Mouse (Mus musculus) midbrain, embryonic 16.5 days (tissue): Measurements from ENCODE around the gene Cfap69. TPM values are rescaled to one million over a fixed set of nuclear protein-coding genes. Genes with fewer than 3 reads are reported as not detected.
"Not testable (repeated sequence)": the region's sequence is repeated elsewhere in the genome, so short reads cannot be mapped to it uniquely, and the experiment has no call there.

ENCODE experiments used
- ATAC-seq: fragments of 200-750 bp; cut with Nextera tagmentation; 2 replicates; pipeline ENCODE4 v1.8.0; 2017; ENCODE audit warnings: moderate TSS enrichment
- H3K27ac ChIP-seq: fragments of 300-500 bp; sonication (generic); 2 replicates; pipeline ENCODE4 v1.5.1; 2014; ENCODE audit warnings: mild to moderate bottlenecking, low read length, mixed read lengths
- H3K27me3 ChIP-seq: fragments of 300-500 bp; sonication (generic); 2 replicates; pipeline ENCODE4 v1.6.1; 2014; ENCODE audit warnings: low read depth, low read length, mixed read lengths; ENCODE audit not compliant: control insufficient read depth, insufficient read depth
- H3K36me3 ChIP-seq: fragments of 300-500 bp; sonication (generic); 2 replicates; pipeline ENCODE4 v1.6.1; 2014; ENCODE audit warnings: mild to moderate bottlenecking, low read length, moderate library complexity, mixed read lengths; ENCODE audit not compliant: control insufficient read depth, insufficient read depth
- H3K4me1 ChIP-seq: fragments of 300-500 bp; sonication (generic); 2 replicates; pipeline ENCODE4 v1.6.1; 2014; ENCODE audit warnings: mild to moderate bottlenecking, low read length, mixed read lengths; ENCODE audit not compliant: control insufficient read depth, insufficient read depth
- H3K4me2 ChIP-seq: fragments of 300-500 bp; sonication (generic); 2 replicates; pipeline ENCODE4 v1.6.1; 2014; ENCODE audit warnings: mild to moderate bottlenecking, low read length, mixed read lengths
- H3K4me3 ChIP-seq: fragments of 300-500 bp; sonication (generic); 2 replicates; pipeline ENCODE4 v1.5.1; 2014; ENCODE audit warnings: low read depth, mild to moderate bottlenecking, low read length, moderate library complexity, mixed read lengths
- H3K9ac ChIP-seq: fragments of 300-500 bp; sonication (generic); 2 replicates; pipeline ENCODE4 v1.6.1; 2014; ENCODE audit warnings: low read depth, low read length, mixed read lengths
- H3K9me3 ChIP-seq: fragments of 300-500 bp; sonication (generic); replicated peaks from 2 replicates; pipeline ENCODE4 v1.6.1; 2014; ENCODE audit warnings: mild to moderate bottlenecking, low read length, mixed read lengths; ENCODE audit not compliant: control insufficient read depth, poor library complexity, severe bottlenecking
- WGBS: fragments of 180-500 bp; shearing (Covaris S2); extraction: QIAGEN DNeasy Blood & Tissue Kit; methylation state at CpG from one replicate; pipeline ENCODE4 v1.1.7; 2014; 5-methylcytosine and 5-hydroxymethylcytosine counted together
- polyA plus RNA-seq: library from polyadenylated mRNA; unstranded; fragments of >200 nt; fragmentation: Nextera tagmentation; extraction: Ambion mirVana; gene quantifications from 2 replicates; pipeline ENCODE4 v1.2.1, GENCODE M21; 2015

The Cfap69 gene
- polyA plus RNA-seq, 1 experiment from 2014 or later, result 9.9 TPM

- no peaks in the 10 kb centered on the region for H3K36me3 ChIP-seq
- H3K4me1 ChIP-seq, result no peaks in the 10 kb centered on the region
- peak; percentile 72 for ATAC-seq
- WGBS, result 0% methylated on average over 25 of the region's 29 CpGs
- peak overlapping the region; percentile 90 for H3K4me2 ChIP-seq
- H3K9ac ChIP-seq, result peak overlapping the region; percentile 83
- no peaks in the 10 kb centered on the region for H3K9me3 ChIP-seq
- H3K27me3 ChIP-seq, result no peaks in the 10 kb centered on the region
- peak overlapping the region; percentile 58 for H3K27ac ChIP-seq
- H3K4me3 ChIP-seq, result peak overlapping the region; percentile 83
Observed at GRCm38 (mm10) chr5:5693541-5693955, 29.5 kb upstream of the Cfap69 start.

- H3K4me3 ChIP-seq, result no peak overlapping the region
- no peak overlapping the region for H3K4me2 ChIP-seq
- no peaks in the 10 kb centered on the region for H3K4me1 ChIP-seq
- H3K9me3 ChIP-seq, result no peaks in the 10 kb centered on the region
- no peak overlapping the region for H3K27ac ChIP-seq
- no peaks in the 10 kb centered on the region for H3K27me3 ChIP-seq
- 61% methylated on average over 4 of the region's 4 CpGs for WGBS
- no peak overlapping the region for H3K9ac ChIP-seq
- ATAC-seq, result no peak
- H3K36me3 ChIP-seq, result no peaks in the 10 kb centered on the region
Observed at GRCm38 (mm10) chr5:5692167-5692738, 28.2 kb upstream of the Cfap69 start.

GRCm38 (mm10) chr5:5688945-5689540 is 25.0 kb upstream of the Cfap69 start:
- H3K4me3 ChIP-seq, result no peak overlapping the region
- no peaks in the 10 kb centered on the region for H3K36me3 ChIP-seq
- no peaks in the 10 kb centered on the region for H3K9me3 ChIP-seq
- 84% methylated on average over 8 of the region's 8 CpGs for WGBS
- no peak overlapping the region for H3K27ac ChIP-seq
- H3K4me1 ChIP-seq, result no peaks in the 10 kb centered on the region
- no peak for ATAC-seq
- H3K27me3 ChIP-seq, result no peaks in the 10 kb centered on the region
- H3K9ac ChIP-seq, result no peak overlapping the region
- H3K4me2 ChIP-seq, result no peak overlapping the region

GRCm38 (mm10) chr5:5688228-5688627 is 24.2 kb upstream of the Cfap69 start:
- Histone ChIP-seq H3K9ac (no peak overlapping the region), H3K27me3 (no peaks in the 10 kb centered on the region), H3K27ac (no peak overlapping the region), H3K4me3 (no peak overlapping the region), H3K4me2 (no peak overlapping the region), H3K4me1 (no peaks in the 10 kb centered on the region), H3K9me3 (no peaks in the 10 kb centered on the region), H3K36me3 (no peaks in the 10 kb centered on the region)
- ATAC-seq, result no peak
- WGBS, result 91% methylated on average over 6 of the region's 6 CpGs

GRCm38 (mm10) chr5:5686973-5687372 is 22.9 kb upstream of the Cfap69 start:
- no peaks in the 10 kb centered on the region for H3K27me3 ChIP-seq
- no peaks in the 10 kb centered on the region for H3K4me1 ChIP-seq
- 30% methylated on average over 1 of the region's 1 CpGs for WGBS
- H3K4me3 ChIP-seq, result no peak overlapping the region
- no peaks in the 10 kb centered on the region for H3K9me3 ChIP-seq
- no peak overlapping the region for H3K4me2 ChIP-seq
- no peak for ATAC-seq
- H3K27ac ChIP-seq, result no peak overlapping the region
- no peaks in the 10 kb centered on the region for H3K36me3 ChIP-seq
- H3K9ac ChIP-seq, result no peak overlapping the region

- H3K4me2 ChIP-seq, H3K27me3 ChIP-seq, H3K9me3 ChIP-seq, H3K4me1 ChIP-seq, ATAC-seq, H3K4me3 ChIP-seq, H3K9ac ChIP-seq, H3K36me3 ChIP-seq, H3K27ac ChIP-seq: not testable (repeated sequence)
- WGBS, result 97% methylated on average over 2 of the region's 2 CpGs
Observed at GRCm38 (mm10) chr5:5684946-5685345, 20.9 kb upstream of the Cfap69 start.

GRCm38 (mm10) chr5:5683292-5683691 is 19.3 kb upstream of the Cfap69 start:
- no peak overlapping the region for H3K4me2 ChIP-seq
- no peak overlapping the region for H3K9ac ChIP-seq
- ATAC-seq, result no peak
- no peaks in the 10 kb centered on the region for H3K36me3 ChIP-seq
- 58% methylated on average over 4 of the region's 4 CpGs for WGBS
- H3K4me1 ChIP-seq, result no peaks in the 10 kb centered on the region
- H3K27ac ChIP-seq, result no peak overlapping the region
- no peaks in the 10 kb centered on the region for H3K27me3 ChIP-seq
- H3K4me3 ChIP-seq, result no peak overlapping the region
- no peaks in the 10 kb centered on the region for H3K9me3 ChIP-seq

GRCm38 (mm10) chr5:5679459-5679858 is 15.4 kb upstream of the Cfap69 start:
- Histone ChIP-seq H3K27me3 (no peaks in the 10 kb centered on the region), H3K27ac (no peak overlapping the region), H3K9ac (no peak overlapping the region), H3K36me3 (peaks cover 9% of the 10 kb centered on the region; the same call in 1 of the 2 replicates), H3K4me2 (no peak overlapping the region), H3K9me3 (no peaks in the 10 kb centered on the region), H3K4me3 (no peak overlapping the region), H3K4me1 (no peaks in the 10 kb centered on the region)
- ATAC-seq, result no peak

GRCm38 (mm10) chr5:5676082-5676481 is 12.0 kb upstream of the Cfap69 start:
- no peak for ATAC-seq
- Histone ChIP-seq H3K27ac (no peak overlapping the region), H3K27me3 (no peaks in the 10 kb centered on the region), H3K4me3 (no peak overlapping the region), H3K9ac (no peak overlapping the region), H3K4me1 (no peaks in the 10 kb centered on the region), H3K4me2 (no peak overlapping the region), H3K9me3 (no peaks in the 10 kb centered on the region), H3K36me3 (peaks cover 18% of the 10 kb centered on the region)
- WGBS, result 94% methylated on average over 3 of the region's 3 CpGs
